Mouse (Mus musculus): ENCODE data around the gene Kcnab3. TPM values are rescaled to one million over a fixed set of nuclear protein-coding genes. Genes with fewer than 3 reads are reported as not detected.
A peak's percentile ranks its signal among the peaks of the same experiment; 100 is the strongest.

The Kcnab3 gene
- total RNA-seq, 2 experiments from 2014 or later, result 0.28 TPM; not detected in 1

DNA sequence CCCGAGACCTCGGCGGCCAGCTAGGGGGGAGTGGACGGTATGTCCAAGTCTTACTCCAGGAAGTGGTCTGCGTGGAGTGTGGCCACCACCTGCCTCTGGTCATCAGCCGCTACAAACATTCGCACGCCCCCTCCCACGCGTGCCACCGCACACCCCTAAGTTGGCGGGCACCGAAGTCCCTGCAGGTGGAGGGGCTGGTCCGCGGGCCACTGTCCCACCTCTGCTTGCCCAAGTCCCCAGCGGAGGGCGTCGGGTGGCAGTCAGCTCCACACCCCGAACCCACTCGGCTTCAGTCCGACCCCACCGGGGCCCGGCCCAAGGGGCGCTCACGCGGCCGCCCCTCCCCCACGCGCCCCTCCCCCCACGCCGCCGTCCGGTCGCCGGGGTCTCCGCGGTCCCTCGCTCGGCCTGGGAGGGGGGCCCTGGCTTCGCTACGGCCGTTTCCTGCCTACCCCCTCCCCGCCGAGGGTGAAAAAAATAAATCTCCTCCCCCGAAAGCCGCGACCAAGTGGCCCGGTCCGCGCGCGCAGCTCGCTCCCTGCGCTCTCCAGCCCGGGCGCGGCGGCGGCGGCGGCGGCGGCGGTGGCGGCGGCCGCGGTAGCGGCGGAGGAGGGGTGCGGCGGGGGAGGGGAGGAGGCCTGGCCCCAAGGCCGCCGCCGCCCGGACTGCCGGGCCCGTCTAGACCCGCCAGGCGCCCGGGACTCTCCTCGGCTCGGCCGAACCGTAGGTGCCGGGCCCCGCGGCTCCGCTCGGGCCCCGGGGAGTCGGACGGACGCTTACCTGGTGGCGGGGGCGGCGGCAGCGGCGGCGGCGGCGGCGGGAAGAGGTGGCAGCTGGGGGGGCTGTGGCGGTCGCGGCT lies 42.5 kb downstream of the Kcnab3 start:
- intact Hi-C loops (cut with DNase I), result loop anchor here (2.0 kb wide), 1 partner anchor 42 kb away; the partner anchor contains the start of gene Kcnab3
- DNase-seq, result peak; percentile 51 to 61

GRCm38 (mm10) chr11:69369215-69369989 lies 43.3 kb downstream of the Kcnab3 start, which contains the start of gene Chd3:
Gene Chd3, minus strand, starts transcription at chr11:69369406.
- intact Hi-C loops (cut with DNase I), result loop anchor here (2.0 kb wide), 1 partner anchor 43 kb away; the partner anchor contains the start of gene Kcnab3
- DNase-seq, result no peak

- intact Hi-C loops (cut with DNase I), result loop anchor here (2.0 kb wide), 1 partner anchor 43 kb away; the partner anchor contains the start of gene Kcnab3
- no peak for DNase-seq
Observed at GRCm38 (mm10) chr11:69369990-69370816, 44.1 kb downstream of the Kcnab3 start.

GRCm38 (mm10) chr11:69370817-69371215 lies 44.8 kb downstream of the Kcnab3 start:
- no peak for DNase-seq
- intact Hi-C loops (cut with DNase I), result loop anchor here (1.0 kb wide), 1 partner anchor 17 kb away; no protein-coding TSS in a partner anchor

- no peak for DNase-seq
- intact Hi-C loops (cut with DNase I), result loop anchor here (1.0 kb wide), 1 partner anchor 17 kb away; no protein-coding TSS in a partner anchor
Observed at GRCm38 (mm10) chr11:69371601-69372000, 45.5 kb downstream of the Kcnab3 start.

GRCm38 (mm10) chr11:69372056-69372779 lies 46.2 kb downstream of the Kcnab3 start:
- intact Hi-C loops (cut with DNase I), result no loop called here
- no peak for DNase-seq

- intact Hi-C loops (cut with DNase I), result no loop called here
- DNase-seq, result no peak
Observed at GRCm38 (mm10) chr11:69372780-69373170, 46.7 kb downstream of the Kcnab3 start.

DNA sequence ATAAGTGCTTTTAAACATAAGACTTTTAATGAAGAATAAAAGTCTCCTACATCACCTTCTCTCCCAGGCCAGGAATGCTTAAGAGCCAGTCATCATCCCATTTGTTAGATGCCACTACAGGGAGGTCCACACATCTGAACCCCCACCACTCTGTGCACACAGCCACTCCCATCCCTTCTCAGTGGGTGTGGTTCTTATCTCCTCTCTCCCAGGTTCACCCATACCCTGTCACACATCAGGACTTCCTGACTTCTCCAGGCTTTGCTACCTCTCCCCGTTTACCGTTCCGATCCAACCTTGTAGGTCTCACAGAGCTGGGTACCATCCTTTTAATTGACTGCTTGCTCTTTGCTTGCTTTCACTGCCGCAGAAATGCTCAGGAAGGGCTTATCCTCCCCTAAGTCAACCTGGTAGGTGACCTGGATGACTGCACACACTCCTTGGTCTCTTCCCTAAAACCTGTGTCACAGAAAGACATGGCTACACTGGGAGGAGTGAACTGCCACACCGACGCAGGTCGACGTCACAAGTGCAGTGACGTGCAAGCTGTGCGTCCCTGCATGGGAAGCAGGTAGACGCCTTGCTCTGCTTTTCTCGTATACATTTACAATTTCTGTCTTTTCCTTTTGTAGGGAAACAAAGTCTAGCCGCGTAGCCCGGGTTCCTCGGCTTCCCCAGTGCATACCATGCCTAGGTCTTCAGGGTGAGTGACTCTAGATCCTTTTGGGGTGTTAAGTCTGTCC lies 47.3 kb downstream of the Kcnab3 start:
- intact Hi-C loops (cut with DNase I), result no loop called here

DNA sequence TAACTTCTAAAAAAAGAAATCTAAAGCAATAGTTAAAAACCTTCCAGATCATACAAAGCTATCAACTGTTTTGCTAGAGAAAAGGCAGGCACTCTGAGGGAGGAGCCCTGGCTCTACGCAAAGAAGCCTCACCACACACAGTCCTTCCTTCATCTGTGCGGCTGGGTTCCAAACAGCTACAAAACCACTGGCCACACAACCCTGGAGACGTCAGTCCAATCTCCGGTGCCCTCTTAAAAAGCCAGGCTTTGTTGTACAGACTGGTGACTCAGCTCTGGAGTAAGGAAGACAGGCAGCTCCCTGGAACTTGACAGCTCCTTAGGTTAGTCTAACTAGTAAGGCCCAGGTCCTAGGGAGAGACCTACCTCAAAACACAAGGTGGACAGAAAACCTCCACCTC lies 49.6 kb downstream of the Kcnab3 start:
- intact Hi-C loops (cut with DNase I), result no loop called here
- DNase-seq, result no peak

More for the DNA sequence above, 47.3 kb downstream of the Kcnab3 start:
- DNase-seq, result no peak

DNA sequence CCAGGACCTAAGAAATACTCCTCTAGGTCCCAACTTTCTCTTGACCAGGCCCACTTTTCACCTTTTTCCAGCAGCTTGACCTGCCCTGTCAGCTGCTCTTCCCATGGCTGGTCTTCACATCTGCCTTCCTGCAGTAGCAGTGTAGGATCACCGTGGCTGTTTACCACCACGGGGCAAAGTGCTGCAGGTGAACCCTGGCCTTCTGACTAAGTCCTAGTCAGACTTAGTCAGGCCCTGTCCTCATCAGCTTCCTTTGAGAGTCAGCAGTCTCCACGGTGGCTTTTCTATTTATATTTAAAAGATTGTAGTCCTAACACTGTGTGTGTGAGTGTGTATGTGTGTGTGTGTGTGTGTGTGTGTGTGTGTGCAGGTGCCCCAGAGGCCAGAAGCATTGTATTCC lies 51.7 kb downstream of the Kcnab3 start:
- no peak for DNase-seq
- intact Hi-C loops (cut with DNase I), result no loop called here

DNA sequence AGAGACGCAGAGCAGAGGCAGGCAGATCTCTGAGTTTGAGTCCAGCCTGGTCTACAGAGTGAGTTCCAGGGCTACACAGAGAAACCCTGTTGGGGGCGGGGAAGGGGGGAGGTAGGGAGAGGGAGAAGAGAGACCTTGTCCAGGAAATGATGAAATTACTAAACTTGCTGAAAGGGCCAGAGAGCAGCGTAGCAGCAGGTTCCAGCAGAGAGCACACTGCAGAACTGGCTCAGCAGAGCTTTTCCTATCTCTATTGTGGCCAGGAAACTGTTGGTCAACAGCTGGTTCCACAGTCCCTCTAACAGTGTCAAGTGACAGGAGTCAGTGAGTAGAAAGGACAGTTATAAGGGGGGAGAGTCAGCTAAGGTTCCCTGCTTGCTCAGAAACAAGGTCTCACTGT lies 53.5 kb downstream of the Kcnab3 start:
- no peak for DNase-seq
- intact Hi-C loops (cut with DNase I), result no loop called here

- no peak for DNase-seq
- intact Hi-C loops (cut with DNase I), result no loop called here
Observed at GRCm38 (mm10) chr11:69381356-69381755, 55.3 kb downstream of the Kcnab3 start.

Other genes with a start within 250 kb of the Kcnab3 start
- 10 to 100 TPM; 50.5 to 72.7 TPM for gene Vamp2, start 237.8 kb upstream of the Kcnab3 start, total RNA-seq (2021)
- 10 to 100 TPM; 34.2 to 82.1 TPM for gene Per1, start 231.0 kb upstream of the Kcnab3 start, total RNA-seq (2021)
- not detected for gene Hes7, start 205.9 kb upstream of the Kcnab3 start, total RNA-seq (2021)
- gene 9130213A22Rik, start 203.7 kb upstream of the Kcnab3 start, total RNA-seq (2021), result under 1 TPM in 1 of 2 experiments, not detected in 1; 0.22 TPM
- gene Aloxe3, start 200.4 kb upstream of the Kcnab3 start, total RNA-seq (2021), result not detected
- not detected for gene Alox12b, start 169.3 kb upstream of the Kcnab3 start, total RNA-seq (2021)
- gene Alox8, start 128.4 kb upstream of the Kcnab3 start, total RNA-seq (2021), result 1 to 10 TPM; 1.4 to 2.1 TPM
- gene Gucy2e, start 89.2 kb upstream of the Kcnab3 start, total RNA-seq (2021), result 1 to 10 TPM; 1.5 to 1.7 TPM
- gene Cntrob, start 2.5 kb upstream of the Kcnab3 start, total RNA-seq (2021), result 1 to 10 TPM; 2.8 to 3.1 TPM
- gene Trappc1, start 2.3 kb upstream of the Kcnab3 start, total RNA-seq (2021), result 10 to 100 TPM; 54.3 to 60.1 TPM
- under 1 TPM; 0.27 to 0.89 TPM for gene Rnf227, start 14.2 kb downstream of the Kcnab3 start, total RNA-seq (2021)
- 10 to 100 TPM; 21.8 to 22.8 TPM for gene Chd3, start 43.1 kb downstream of the Kcnab3 start, total RNA-seq (2021)
- 100 to 1,000 TPM; 101 to 103 TPM for gene Naa38, start 69.2 kb downstream of the Kcnab3 start, total RNA-seq (2021)
- 10 to 100 TPM; 29.6 to 31.8 TPM for gene Cyb5d1, start 69.4 kb downstream of the Kcnab3 start, total RNA-seq (2021)
- 10 to 100 TPM; 23.3 to 29.6 TPM for gene Tmem88, start 72.0 kb downstream of the Kcnab3 start, total RNA-seq (2021)
- 10 to 100 TPM; 26.1 to 29.1 TPM for gene Kdm6b, start 87.4 kb downstream of the Kcnab3 start, total RNA-seq (2021)
- under 1 TPM; 0.33 to 0.57 TPM for gene Dnah2, start 222.9 kb downstream of the Kcnab3 start, total RNA-seq (2021)
- 10 to 100 TPM; 77.4 to 98.0 TPM for gene Efnb3, start 233.9 kb downstream of the Kcnab3 start, total RNA-seq (2021)

All from heart, postnatal 36 days (tissue).